Mouse (Mus musculus) intestine, embryonic 16.5 days (tissue): ENCODE data around the gene Zan. TPM values are rescaled to one million over a fixed set of nuclear protein-coding genes. Genes with fewer than 3 reads are reported as not detected.

Experiments used
- ATAC-seq: fragments of 200-750 bp; cut with Nextera tagmentation; 2 replicates; pipeline ENCODE4 v1.8.0; 2017; ENCODE audit warnings: moderate TSS enrichment, moderate library complexity
- H3K27ac ChIP-seq: fragments of 300-500 bp; sonication (generic); 2 replicates; pipeline ENCODE4 v1.5.1; 2014; ENCODE audit warnings: mild to moderate bottlenecking, low read length
- H3K27me3 ChIP-seq: fragments of 300-500 bp; sonication (generic); replicated peaks from 2 replicates; pipeline ENCODE4 v1.6.1; 2014; ENCODE audit warnings: low read length, control low read depth, mixed read lengths; ENCODE audit not compliant: control insufficient read depth, insufficient read depth
- H3K36me3 ChIP-seq: fragments of 300-500 bp; sonication (generic); 2 replicates; pipeline ENCODE4 v1.6.1; 2014; ENCODE audit warnings: low read length, control low read depth; ENCODE audit not compliant: control insufficient read depth, insufficient read depth
- H3K4me1 ChIP-seq: fragments of 300-500 bp; sonication (generic); 2 replicates; pipeline ENCODE4 v1.6.1; 2014; ENCODE audit warnings: low read length, control low read depth, mixed read lengths; ENCODE audit not compliant: control insufficient read depth, insufficient read depth
- H3K4me2 ChIP-seq: fragments of 300-500 bp; sonication (generic); 2 replicates; pipeline ENCODE4 v1.6.1; 2014; ENCODE audit warnings: low read depth, low read length, control low read depth
- H3K4me3 ChIP-seq: fragments of 300-500 bp; sonication (generic); 2 replicates; pipeline ENCODE4 v1.5.1; 2014; ENCODE audit warnings: mild to moderate bottlenecking, low read length
- H3K9ac ChIP-seq: fragments of 300-500 bp; sonication (generic); 2 replicates; pipeline ENCODE4 v1.6.1; 2014; ENCODE audit warnings: low read depth, low read length
- H3K9me3 ChIP-seq: fragments of 300-500 bp; sonication (generic); 2 replicates; pipeline ENCODE4 v1.6.1; 2016; ENCODE audit warnings: low read length, control low read depth; ENCODE audit not compliant: control insufficient read depth
- WGBS: fragments of 180-500 bp; shearing (Covaris S2); extraction: QIAGEN DNeasy Blood & Tissue Kit; methylation state at CpG from one replicate; pipeline ENCODE4 v1.1.7; 2014; 5-methylcytosine and 5-hydroxymethylcytosine counted together
- polyA plus RNA-seq: library from polyadenylated mRNA; unstranded; fragments of >200 nt; fragmentation: Nextera tagmentation; extraction: Ambion mirVana; gene quantifications from 2 replicates; pipeline ENCODE4 v1.2.1, GENCODE M21; 2015

Gene Zan
- polyA plus RNA-seq = 0.89 and 0.92 TPM in 2 replicates

GRCm38 (mm10) chr5:137476964-137477363 is at the start of gene Zan:
TSS of gene Zan (minus strand) at chr5:137477064.
- Histone ChIP-seq H3K9ac (no peak within 1 kb of the TSS), H3K27me3 (no peaks in the 10 kb centered on the region), H3K9me3 (no peaks in the 10 kb centered on the region), H3K27ac (no peak within 1 kb of the TSS), H3K4me2 (no peak within 1 kb of the TSS), H3K36me3 (no peaks in the 10 kb centered on the region), H3K4me3 (no peak within 1 kb of the TSS), H3K4me1 (peaks cover 5% of the 10 kb centered on the region; the same call in 1 of the 2 replicates)
- WGBS = 85% methylated on average over 5 of the region's 5 CpGs
- ATAC-seq = no peak

GRCm38 (mm10) chr5:137526192-137526936 is 49.5 kb upstream of the Zan start:
- no peaks in the 10 kb centered on the region for H3K9me3 ChIP-seq
- 40% methylated on average over 16 of the region's 16 CpGs for WGBS
- H3K9ac ChIP-seq = 0 out of 2 replicates have a peak overlapping the region, but pooled peaks have one; percentile 13
- H3K36me3 ChIP-seq = peaks cover 56% of the 10 kb centered on the region
- H3K27me3 ChIP-seq = no peaks in the 10 kb centered on the region
- no peak overlapping the region for H3K4me2 ChIP-seq
- no peak overlapping the region for H3K4me3 ChIP-seq
- 0 out of 2 replicates have a peak, but pooled peaks have one; percentile 16 for ATAC-seq
- peaks cover 15% of the 10 kb centered on the region for H3K4me1 ChIP-seq
- 0 out of 2 replicates have a peak overlapping the region, but pooled peaks have one; percentile 21 for H3K27ac ChIP-seq

- peaks cover 63% of the 10 kb centered on the region for H3K36me3 ChIP-seq
- 79% methylated on average over 16 of the region's 16 CpGs for WGBS
- H3K4me1 ChIP-seq = peaks cover 15% of the 10 kb centered on the region
- ATAC-seq = no peak
- no peak overlapping the region for H3K4me3 ChIP-seq
- no peak overlapping the region for H3K9ac ChIP-seq
- H3K27me3 ChIP-seq = no peaks in the 10 kb centered on the region
- H3K4me2 ChIP-seq = no peak overlapping the region
- H3K9me3 ChIP-seq = no peaks in the 10 kb centered on the region
- H3K27ac ChIP-seq = no peak overlapping the region
Measured at GRCm38 (mm10) chr5:137525511-137525910, 48.6 kb upstream of the Zan start.

GRCm38 (mm10) chr5:137524671-137525070 is 47.8 kb upstream of the Zan start:
- no peak for ATAC-seq
- Histone ChIP-seq H3K36me3 (peaks cover 64% of the 10 kb centered on the region), H3K27ac (no peak overlapping the region), H3K9ac (no peak overlapping the region), H3K4me3 (no peak overlapping the region), H3K27me3 (no peaks in the 10 kb centered on the region), H3K4me1 (peaks cover 10% of the 10 kb centered on the region), H3K9me3 (no peaks in the 10 kb centered on the region), H3K4me2 (no peak overlapping the region)
- 90% methylated on average over 13 of the region's 13 CpGs for WGBS

GRCm38 (mm10) chr5:137524251-137524515 is 47.3 kb upstream of the Zan start:
- Histone ChIP-seq H3K9me3 (no peaks in the 10 kb centered on the region), H3K27ac (no peak overlapping the region), H3K4me1 (peaks cover 10% of the 10 kb centered on the region), H3K9ac (no peak overlapping the region), H3K4me2 (no peak overlapping the region), H3K36me3 (peaks cover 62% of the 10 kb centered on the region), H3K4me3 (no peak overlapping the region), H3K27me3 (no peaks in the 10 kb centered on the region)
- no peak for ATAC-seq
- WGBS = 89% methylated on average over 8 of the region's 8 CpGs

- H3K9me3 ChIP-seq = no peaks in the 10 kb centered on the region
- no peak overlapping the region for H3K4me3 ChIP-seq
- WGBS = 85% methylated on average over 25 of the region's 25 CpGs
- no peaks in the 10 kb centered on the region for H3K27me3 ChIP-seq
- no peak for ATAC-seq
- H3K9ac ChIP-seq = no peak overlapping the region
- H3K4me2 ChIP-seq = no peak overlapping the region
- H3K27ac ChIP-seq = no peak overlapping the region
- H3K4me1 ChIP-seq = peaks cover 10% of the 10 kb centered on the region
- H3K36me3 ChIP-seq = peaks cover 62% of the 10 kb centered on the region
Measured at GRCm38 (mm10) chr5:137523396-137524250, 46.8 kb upstream of the Zan start.

GRCm38 (mm10) chr5:137522711-137523110 is 45.8 kb upstream of the Zan start:
- Histone ChIP-seq H3K9ac (no peak overlapping the region), H3K36me3 (peaks cover 56% of the 10 kb centered on the region), H3K4me2 (no peak overlapping the region)

GRCm38 (mm10) chr5:137521861-137522260 is 45.0 kb upstream of the Zan start:
- WGBS = 75% methylated on average over 9 of the region's 9 CpGs

More at GRCm38 (mm10) chr5:137522711-137523110, 45.8 kb upstream of the Zan start:
- no peak overlapping the region for H3K27ac ChIP-seq
- 78% methylated on average over 11 of the region's 11 CpGs for WGBS
- no peak for ATAC-seq
- H3K9me3 ChIP-seq = no peaks in the 10 kb centered on the region
- peaks cover 10% of the 10 kb centered on the region for H3K4me1 ChIP-seq
- H3K4me3 ChIP-seq = no peak overlapping the region
- H3K27me3 ChIP-seq = no peaks in the 10 kb centered on the region

GRCm38 (mm10) chr5:137519691-137520550 is 43.1 kb upstream of the Zan start:
- 91% methylated on average over 27 of the region's 27 CpGs for WGBS
- Histone ChIP-seq H3K27ac (no peak overlapping the region), H3K4me1 (no peaks in the 10 kb centered on the region), H3K36me3 (peaks cover 43% of the 10 kb centered on the region), H3K27me3 (no peaks in the 10 kb centered on the region), H3K4me2 (no peak overlapping the region), H3K9me3 (no peaks in the 10 kb centered on the region), H3K4me3 (no peak overlapping the region), H3K9ac (no peak overlapping the region)
- ATAC-seq = no peak

More at GRCm38 (mm10) chr5:137521861-137522260, 45.0 kb upstream of the Zan start:
- peaks cover 50% of the 10 kb centered on the region for H3K36me3 ChIP-seq
- no peak overlapping the region for H3K27ac ChIP-seq
- H3K4me3 ChIP-seq = no peak overlapping the region
- H3K27me3 ChIP-seq = no peaks in the 10 kb centered on the region
- no peak for ATAC-seq
- H3K9ac ChIP-seq = no peak overlapping the region
- H3K4me2 ChIP-seq = no peak overlapping the region
- H3K9me3 ChIP-seq = no peaks in the 10 kb centered on the region
- peaks cover 8% of the 10 kb centered on the region for H3K4me1 ChIP-seq
